Mouse (Mus musculus): ENCODE results near the gene Eif4enif1. TPM values are rescaled to one million over a fixed set of nuclear protein-coding genes. Genes with fewer than 3 reads are reported as not detected.
"Not testable (repeated sequence)": the region's sequence is repeated elsewhere in the genome, so short reads cannot be mapped to it uniquely, and the experiment has no call there.

Gene Eif4enif1
- total RNA-seq, 2 experiments from 2014 or later = 62.0 to 64.2 TPM

DNA sequence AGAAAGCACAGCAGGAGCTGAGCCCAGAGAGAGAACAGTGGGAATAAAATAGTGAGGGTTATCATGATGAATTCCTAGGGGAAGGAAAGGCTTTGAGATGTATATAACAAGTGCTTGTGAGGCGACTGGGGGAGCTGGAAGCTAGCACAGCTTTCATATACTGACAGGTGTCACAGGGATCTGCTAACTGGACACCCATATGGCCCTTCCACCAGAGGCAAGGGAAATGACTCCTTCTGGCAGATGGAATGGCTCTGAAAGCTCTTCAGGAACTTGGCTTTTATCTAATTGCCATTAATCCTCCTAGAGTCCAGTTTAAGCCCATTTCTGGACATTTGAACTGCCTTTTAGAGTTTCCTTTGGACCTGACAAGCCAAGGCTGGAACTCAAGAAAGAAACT, 20.2 kb upstream of the Eif4enif1 start:
- not testable (repeated sequence) for DNase-seq

DNA sequence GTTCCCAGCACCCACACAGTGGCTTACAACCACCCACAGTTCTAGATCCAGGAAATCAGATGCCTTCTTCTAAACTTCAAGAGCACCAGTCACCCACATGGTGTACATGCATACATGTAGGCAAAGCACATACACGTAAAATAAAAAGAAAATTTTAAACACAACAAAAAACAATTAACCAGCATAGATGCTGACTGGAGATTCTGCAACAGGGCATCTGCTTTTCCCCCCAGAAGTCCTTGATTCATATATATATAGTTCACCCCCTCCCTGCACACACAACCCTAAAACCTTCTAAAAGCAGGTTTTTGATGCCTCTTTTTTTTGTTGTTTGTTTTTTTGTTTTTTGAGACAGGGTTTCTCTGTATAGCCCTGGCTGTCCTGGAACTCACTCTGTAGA, 19.5 kb upstream of the Eif4enif1 start:
- DNase-seq = not testable (repeated sequence)

DNA sequence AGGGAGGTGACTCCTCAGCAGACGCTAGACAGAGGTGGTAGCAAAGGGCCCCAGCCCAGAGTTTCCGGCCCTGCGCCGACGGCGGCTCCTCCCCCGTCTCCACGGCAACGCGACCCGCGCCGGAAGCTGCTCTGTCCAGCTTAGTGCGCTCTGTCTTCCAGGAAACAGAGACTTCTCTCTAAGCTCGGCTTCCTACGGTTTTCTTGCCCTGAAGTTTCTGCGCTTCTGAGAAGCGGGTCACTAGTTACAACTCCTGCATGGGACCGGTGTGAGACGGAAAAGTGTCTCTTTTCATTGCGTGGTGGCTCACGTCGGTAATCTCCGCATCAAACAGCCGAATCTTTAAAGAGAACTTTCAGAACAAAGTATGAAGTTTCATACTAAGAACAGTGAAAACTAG, 8.8 kb upstream of the Eif4enif1 start, which contains the start of gene Sfi1:
TSS of gene Sfi1 (minus strand) at position 101 of the 400 bp plus-strand sequence.
- no peak for DNase-seq

DNA sequence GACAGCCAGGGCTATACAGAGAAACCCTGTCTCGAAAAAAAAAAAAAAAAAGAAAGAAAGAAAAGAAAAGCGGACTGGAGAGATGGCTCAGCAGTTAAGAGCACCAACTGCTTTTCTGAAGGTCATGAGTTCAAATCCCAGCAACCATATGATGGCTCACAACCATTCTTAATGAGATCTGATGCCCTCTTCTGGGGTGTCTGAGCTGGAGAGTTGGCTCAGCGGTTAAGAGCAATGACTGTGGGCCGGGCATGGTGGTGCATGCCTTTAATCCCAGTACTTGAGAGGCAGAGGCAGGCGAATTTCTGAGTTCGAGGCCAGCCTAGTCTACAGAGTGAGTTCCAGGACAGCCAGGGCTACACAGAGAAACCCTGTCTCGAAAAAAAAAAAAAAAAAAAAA, 1.6 kb upstream of the Eif4enif1 start:
- not testable (repeated sequence) for DNase-seq

DNA sequence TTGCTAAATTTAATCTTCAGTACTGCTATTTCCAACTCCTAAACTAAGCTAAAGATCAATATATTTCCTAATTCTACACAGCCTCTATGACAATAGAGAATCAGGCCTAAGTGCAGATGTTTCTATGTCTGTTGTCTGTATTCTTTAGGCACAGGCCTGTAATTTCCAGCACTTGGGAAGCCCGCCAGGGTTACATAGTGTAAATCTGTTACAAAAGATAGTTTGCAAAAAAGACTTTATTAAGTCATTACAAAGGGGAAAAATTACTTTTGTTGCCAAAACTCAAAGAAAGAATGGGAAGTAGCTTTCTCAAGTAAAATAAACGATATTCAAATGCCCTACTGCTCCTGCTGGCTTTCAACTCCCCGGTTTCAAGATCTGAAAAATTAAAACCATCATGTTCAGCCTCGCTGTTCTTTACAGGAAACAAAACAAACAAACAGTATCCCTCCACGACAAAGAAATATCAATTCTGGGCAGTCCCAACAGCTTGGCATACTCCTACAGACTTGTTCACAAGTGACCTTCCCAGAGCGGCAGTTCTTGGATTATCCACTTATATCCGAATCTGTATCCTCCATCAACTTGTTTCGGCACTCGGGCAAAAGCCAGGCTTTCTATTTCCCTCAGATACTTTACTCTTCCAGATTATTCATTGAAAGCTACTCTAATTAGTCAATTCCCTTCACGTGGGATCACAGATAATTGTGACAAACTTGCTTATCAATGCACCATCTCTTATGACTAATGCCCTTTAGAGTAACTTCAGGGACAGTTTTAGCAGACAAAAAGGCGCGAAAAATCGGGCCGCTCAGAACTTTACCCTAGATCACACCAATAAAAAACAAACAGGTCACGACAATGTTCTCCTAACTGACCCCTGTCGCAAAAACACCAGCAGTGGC, 614 bp upstream of the Eif4enif1 start:
- peak; percentile 53 for DNase-seq

DNA sequence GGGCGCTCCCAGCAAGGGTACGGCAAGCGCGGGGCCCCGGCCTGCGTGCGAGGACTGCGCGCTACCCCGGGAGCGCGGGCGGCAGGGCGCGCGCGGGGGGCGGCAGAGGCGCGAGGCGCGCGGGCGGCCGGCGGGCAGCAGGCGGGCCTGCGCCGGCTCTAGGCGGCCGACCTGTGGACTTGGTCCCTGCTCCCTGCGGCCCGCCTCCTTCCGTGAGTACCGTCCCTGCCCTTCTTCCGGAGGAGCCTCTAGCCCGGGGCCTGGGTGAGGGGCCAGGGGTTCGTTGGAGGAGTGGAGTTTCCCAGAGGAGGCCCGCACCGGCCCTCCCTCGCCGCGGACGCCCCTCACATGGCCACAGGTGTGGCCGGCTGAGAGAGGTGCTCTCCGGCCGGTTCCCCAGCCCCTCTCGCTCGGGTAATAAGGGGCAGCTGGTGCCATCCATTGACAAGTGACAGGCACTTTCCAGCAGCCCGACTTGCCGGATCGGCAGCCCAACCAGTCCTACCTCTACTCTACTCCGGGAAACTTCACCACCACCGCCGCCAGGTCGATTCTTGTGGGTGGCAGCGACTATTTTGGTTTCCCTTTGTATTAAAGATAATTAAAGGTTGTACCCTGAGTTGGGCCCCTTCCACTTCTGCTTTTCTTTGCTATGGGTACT, 719 bp downstream of the Eif4enif1 start:
- DNase-seq = peak; percentile 65

DNA sequence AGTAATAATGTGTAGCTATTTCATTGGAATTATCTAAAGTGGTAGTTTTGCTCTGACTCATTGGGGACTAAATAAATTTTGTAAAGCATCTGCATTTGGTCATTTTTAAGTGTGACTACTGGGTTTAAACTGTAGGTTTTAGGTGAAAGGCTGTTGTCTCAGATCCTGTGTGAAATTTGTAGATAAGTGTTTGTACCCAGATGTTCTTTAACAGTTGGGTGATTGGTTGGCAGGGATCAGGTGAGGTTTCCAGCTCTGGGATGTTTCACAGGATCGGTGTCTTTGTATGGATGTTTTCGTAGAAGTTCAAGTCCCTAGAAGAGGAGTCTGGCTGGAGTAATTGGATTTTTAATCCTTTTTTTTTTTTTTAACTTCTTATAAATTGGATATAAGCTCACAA, 1.6 kb downstream of the Eif4enif1 start:
- DNase-seq = no peak

DNA sequence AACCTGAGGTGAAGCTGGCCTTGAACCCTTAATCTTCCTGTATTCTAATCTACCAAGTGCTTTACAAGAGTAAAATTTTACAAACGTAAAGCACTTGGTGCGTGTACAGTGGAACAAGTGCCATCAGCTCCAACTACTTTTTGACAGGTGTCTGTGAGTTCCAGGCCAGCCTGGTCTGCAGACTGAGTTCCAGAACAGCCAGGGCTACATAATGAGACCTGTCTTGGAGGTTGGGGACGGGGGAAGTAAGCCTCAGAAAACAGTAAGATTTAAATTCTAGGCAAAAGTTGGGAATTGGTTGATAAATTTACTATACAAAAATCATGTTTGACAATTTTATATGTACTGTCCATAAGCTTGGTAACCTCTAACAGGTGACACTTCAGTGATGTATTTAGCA, 3.0 kb downstream of the Eif4enif1 start:
- DNase-seq = no peak

DNA sequence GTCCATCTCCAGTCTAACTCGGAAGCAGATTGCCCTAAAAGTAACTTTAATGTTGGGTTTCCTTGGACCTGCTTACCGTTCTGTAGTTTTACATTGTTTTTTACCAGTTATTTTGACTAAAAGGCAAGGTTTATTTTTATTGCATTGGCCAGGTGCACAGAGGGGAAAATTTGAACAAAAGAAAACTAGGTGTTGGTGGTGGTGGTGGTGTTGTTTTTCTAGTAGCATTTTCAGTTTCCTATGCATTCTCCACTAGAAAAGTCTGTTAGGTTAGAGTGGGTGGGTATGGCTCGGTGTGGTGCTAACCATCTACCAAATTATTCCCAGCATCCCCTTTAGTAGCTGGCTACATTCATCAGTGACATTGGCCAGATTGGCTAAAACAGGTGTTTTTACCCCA, 4.6 kb downstream of the Eif4enif1 start:
- no peak for DNase-seq

DNA sequence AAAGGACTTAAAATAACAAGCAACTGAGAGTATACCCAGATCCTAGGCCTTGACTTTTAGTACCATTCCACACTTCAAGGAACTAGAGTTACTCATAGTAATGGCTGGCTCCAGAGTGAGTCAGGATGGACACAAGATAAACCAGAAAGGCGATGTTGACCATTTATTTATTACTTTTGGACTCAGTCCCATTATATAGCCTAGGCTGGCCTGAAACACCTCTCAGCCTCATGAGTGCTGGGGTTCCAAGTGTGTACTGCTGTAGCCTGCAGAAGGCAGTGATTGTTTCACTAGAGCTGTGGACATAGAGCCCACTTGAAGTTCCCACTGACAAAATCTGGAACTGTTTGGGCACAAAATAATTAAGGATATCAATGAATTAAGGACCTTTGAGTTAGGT, 10.3 kb downstream of the Eif4enif1 start:
- no peak for DNase-seq

DNA sequence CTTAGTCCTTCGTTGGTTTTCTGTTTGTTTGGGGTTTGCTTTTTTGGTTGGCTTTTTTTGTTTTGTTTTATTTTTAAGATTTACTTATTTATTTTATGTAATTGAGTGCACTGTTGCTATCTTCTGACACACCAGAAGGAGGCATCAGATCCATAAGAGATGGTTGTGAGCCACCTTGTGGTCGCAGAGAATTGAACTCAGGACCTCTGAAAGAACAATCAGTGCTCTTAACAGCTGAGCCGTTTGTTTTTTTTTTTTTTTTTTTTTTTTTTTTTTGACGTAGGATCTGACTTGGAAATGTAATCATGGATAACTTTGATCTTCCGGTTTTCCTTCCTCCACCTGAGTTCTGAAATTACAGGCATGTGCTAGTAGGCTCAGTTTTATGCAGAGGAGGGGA, 20.9 kb downstream of the Eif4enif1 start:
- DNase-seq = no peak

DNA sequence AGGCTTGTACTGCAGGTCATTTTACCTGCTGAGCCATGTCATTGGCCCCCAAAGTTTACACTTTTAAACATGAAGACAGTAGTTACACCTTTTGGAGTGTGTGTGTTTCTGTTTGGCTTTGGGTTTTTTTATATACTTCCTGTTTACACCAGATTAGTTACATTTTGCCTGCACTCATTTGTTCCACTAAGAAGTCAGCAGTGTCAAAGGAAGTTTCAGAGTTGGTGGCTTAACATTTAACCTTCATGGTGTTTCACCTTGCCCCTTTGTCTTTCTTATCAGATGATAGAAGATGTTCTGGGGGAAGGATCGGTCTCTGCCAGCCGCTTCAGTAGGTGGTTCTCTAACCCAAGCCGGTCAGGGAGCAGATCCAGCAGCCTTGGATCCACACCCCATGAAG, 24.9 kb downstream of the Eif4enif1 start:
- DNase-seq = no peak

DNA sequence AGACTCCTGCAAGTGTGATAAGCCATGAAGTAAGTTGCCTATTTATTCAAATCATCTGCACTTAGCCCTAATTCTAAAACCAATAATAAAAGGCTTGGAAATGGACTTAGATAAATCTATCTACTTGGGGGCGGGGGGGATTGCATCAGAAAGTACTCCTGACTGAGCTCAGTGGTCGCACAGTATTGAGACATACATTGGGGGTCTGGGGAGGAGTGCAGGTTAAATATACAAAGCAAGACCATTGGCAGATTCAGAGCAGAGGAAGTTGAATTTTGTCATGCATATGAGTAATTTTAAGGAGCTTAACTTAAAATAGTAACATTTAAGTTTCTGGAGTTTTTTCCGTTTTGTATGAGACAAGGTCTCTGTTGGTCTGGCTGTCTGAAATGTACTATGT, 30.1 kb downstream of the Eif4enif1 start:
- no peak for DNase-seq

DNA sequence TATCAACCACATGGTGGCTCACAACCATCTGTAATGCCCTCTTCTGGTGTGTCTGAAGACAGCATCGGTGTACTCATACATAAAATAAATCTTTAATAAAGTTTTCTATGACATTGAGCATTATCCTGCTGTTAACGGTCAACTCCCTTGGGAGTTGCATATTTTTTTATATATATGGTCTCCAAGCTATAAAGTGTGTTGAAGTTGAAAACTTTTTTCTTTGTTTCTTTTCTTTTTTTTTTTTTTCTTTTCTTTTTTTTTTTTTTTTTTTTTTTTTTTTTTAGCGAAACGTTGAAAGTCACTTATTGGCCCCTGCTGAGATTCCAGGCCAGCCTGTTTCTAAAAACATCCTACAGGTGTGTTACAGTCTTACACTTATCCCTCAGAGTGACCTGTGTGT, 31.5 kb downstream of the Eif4enif1 start:
- no peak for DNase-seq

DNA sequence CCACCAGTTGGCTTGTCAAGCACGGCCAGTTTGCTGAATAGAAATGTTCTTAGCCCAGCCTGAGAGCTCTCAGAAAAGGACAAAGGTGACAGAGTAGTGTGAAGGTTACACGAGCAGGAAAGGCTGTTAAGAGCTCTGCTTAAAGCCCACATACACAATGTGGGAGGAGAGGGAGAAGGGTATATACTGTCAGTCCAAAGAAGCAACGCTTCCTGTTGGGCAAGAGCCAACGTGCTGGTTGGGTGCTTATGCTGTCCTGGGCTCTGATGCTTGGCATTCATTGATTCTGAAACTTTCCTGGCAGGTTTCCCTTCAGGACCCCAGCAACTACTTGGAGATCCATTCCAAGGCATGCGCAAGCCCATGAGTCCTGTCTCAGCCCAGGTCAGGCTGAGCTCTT, 33.1 kb downstream of the Eif4enif1 start:
- no peak for DNase-seq

DNA sequence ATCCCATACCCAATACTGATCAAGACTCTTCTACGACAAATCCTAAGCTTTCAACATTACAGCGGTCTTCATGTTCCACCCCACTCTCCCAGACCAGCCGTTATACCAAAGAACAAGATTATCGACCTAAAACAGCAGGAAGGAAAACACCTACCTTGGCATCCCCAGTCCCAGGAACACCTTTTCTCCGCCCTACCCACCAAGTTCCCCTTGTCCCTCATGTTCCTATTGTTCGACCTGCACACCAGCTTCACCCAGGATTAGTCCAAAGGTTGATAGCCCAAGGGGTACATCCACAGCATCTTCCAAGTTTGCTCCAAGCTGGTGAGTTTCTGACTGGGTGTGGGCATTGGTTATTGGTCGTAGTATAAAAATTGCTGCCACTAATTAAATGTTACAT, 40.2 kb downstream of the Eif4enif1 start:
- no peak for DNase-seq

DNA sequence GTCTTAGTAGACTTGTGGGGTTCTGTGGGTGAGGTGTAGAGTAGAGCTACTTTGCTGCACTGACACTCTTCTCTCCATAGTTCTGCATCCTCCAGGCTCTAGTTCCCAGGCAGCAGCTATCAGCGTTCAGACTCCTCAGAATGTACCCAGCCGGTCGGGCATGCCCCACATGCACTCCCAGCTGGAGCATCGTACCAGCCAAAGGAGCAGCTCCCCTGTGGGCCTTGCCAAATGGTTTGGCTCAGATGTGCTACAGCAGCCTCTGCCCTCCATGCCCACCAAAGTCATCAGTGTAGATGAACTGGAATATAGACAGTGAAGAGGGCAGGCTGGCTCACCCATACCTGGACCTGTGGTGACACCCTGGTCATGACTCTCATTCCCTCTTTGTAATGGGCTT, 41.6 kb downstream of the Eif4enif1 start:
- no peak for DNase-seq

DNA sequence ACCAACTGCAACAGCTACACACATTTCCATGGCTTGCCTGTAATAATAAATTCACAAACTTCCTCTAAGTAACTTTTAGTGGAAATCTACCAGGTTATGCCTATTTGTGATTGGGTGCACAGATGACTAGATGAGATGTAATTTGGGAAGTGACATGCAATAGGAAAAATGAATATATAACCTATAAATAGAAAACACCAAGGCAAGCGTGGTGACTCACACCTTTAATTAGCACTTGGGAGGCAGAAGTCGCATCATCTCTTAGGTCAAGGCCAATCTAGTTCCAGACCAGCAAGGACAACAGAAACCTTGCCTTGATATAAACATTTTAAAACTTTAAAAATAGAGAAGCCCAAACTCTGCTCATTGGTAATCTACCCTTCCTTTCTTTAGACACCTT, 45.2 kb downstream of the Eif4enif1 start:
- DNase-seq = no peak

DNA sequence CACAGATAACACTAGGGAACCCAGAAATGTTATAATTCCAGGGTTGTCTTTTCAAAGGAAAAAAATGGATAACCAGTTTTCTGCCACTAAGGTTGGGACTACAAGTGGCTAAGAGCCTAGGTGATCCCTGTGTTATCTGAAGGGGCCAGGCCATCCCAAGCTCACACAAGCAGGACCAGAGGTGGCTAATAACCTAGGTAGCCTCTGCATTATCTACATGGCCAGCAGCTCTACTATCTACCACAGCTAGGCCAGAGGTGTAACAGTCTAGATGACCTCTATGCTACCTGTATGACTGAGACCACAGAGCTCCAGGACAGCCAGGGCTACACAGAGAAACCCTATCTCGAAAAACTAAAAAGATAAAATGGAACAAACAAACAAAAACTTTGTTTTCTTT, 57.3 kb downstream of the Eif4enif1 start:
- no peak for DNase-seq

DNA sequence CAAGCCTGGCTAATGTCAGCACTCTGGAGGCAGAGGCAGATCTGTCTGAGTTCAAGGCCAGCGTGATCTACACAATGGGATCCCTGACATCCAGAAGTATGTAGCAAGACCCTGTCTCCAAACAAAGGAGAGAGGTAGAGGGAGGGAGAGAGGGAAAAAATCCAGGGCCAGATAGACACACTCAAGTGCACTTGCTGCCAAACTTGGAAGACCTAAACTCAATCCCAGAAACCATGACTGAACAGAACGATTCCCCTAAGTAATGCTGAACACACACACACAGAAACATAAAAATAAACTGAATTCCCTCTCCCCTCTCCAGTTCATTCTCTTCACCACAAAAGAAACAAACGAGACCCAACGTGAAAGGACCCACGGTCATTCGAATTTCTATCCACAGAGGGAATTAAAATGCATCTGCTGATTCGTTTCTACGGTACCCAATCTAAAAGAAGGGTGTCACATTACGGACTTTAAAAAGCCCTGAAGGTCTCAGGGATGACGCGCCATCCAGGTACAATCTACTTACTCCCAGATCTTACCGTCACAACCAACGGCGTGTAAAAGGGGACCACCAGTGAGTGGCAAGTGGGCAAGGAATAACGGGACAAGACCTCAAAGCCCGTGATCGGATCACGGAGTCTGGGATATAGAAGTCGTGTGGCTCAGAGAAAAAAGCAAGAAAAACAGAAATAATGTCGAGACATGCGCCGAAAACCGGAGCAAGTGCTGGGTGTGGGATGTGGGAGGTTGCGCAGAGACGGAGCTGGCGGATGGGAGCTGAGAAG, 63.3 kb downstream of the Eif4enif1 start:
- no peak for DNase-seq

DNA sequence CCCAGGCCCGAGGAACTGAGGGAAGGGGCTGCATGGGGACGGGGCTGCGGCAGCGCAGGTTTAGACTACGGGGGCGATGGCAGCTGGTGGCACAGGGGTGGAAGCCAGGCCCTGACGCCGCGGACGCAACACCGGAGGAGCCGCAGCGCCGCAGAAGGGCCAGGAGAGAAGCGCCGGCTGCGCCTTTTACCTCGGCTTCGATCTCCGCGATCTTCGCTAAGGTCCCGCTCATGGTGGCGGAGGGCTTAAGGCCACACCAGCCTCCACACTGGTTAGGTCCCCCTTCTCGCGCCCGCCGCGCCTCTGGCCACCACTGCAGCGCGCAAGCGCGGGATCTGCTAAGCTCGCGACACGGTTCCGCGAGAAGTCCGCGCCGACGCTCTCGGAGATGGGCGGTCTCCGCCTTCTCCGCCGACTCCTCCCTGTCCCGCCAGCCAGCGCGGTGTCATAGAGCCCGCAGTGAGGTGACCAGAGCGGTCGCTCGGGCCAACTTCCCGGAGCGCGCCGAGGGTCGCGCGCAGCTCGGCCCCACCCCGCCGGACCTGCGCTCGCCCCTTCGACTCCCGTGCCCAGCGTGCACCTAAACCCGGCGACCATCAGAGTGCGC, 64.0 kb downstream of the Eif4enif1 start, which contains the start of gene Drg1:
TSS of gene Drg1 (minus strand) at position 337 of the 607 bp plus-strand sequence.
- DNase-seq = peak; percentile 97

DNA sequence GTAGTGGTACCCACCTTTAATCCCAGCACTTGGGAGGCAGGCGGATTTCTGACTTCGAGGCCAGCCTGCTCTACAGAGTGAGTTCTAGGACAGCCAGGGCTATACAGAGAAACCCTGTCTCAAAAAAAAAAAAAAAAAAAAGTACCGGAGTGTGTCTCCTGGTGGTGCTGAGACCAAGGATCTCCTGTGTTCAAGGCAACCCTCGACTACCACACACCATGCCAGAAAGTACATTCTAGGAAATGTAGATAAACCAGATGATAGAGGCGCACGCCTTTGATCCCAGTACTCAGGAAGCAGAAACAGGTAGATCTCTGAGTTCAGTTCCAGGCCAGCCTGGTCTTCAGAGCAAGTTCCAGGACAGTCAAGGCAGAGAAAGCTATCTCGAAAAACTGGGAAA, 64.9 kb downstream of the Eif4enif1 start:
- DNase-seq = no peak

DNA sequence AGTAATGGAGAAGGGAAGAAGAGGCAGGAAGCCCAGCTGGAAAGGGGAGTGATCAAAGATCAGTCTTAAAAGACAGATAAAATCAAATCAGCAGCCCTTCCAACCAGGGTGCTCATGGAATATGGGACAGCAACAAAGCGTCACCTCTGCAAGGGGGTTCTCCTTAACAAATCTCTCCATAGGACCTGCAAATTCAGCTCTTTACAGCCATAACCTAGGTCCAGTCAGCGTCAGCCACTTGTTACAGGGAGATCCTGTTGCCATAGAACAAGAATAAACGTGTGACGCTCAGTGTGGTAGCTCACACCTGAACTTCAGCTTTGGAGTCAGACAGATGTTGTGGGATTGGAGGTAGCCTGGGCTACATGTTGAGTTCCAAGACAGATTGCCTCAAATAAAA, 67.0 kb downstream of the Eif4enif1 start:
- no peak for DNase-seq
